Mouse (Mus musculus) Patski (cell line): ENCODE results near the gene Txndc12. TPM values are rescaled to one million over a fixed set of nuclear protein-coding genes. Genes with fewer than 3 reads are reported as not detected.

Experiments
- ATAC-seq: fragments of 100-300 bp; one replicate; pipeline ENCODE4 v1.8.0; 2021
- CTCF ChIA-PET: fragments of 350-600 bp; sonication (Branson Sonifier 250); formaldehyde crosslinking; loops from one replicate; lab custom pipeline; 2022; ENCODE audit warnings: inconsistent platforms; lab: Charles Lee
- POLR2A ChIA-PET: fragments of 350-600 bp; sonication (Branson Sonifier 250); formaldehyde crosslinking; loops from one replicate; lab custom pipeline; 2022; ENCODE audit warnings: antibody characterized with exemption, inconsistent platforms; lab: Charles Lee
- DNase-seq: peaks from one replicate; pipeline ENCODE4 v3.0.0-alpha.2; 2011; ENCODE audit warnings: low read depth, low spot score
- H3K27me3 ChIP-seq: fragments of 371-371 bp; one replicate; pipeline ENCODE4 v1.5.1; 2021
- CTCF ChIP-seq: fragments of 100-300 bp; IDR thresholded peaks from one replicate; pipeline ENCODE4 v1.5.1; 2021
- in situ Hi-C: fragments of 300-500 bp; cut with MboI; formaldehyde crosslinking; loops from 3 replicates; pipeline ENCODE4 v1.11.1; 2018; ENCODE audit warnings: low pct_unique_long_range_greater_than_20kb, mixed read lengths
- polyA plus RNA-seq: library from polyadenylated mRNA; unstranded; gene quantifications from one replicate; pipeline ENCODE4 v1.2.3, GENCODE M21; 2021

The Txndc12 gene
- polyA plus RNA-seq, 1 experiment from 2014 or later = 80.4 TPM

DNA sequence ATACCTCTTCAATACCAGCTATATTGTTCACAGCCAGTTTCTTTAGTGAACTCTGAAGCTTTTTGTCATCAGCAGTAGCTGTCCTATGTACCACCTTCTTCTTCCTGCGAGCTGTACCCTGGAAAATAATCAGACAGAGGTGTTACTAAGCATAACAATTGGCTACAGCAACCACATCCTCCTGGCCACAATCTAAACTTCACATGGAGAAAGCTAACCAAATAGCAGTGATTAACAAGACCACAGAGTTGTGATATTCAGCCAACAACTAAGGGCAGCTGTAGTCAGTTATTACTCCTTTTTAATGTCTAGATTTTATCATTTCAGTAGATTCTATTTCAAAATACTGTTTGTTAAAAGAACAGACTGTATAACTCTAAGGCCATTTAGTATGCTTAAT lies 8.3 kb upstream of the Txndc12 start:
- CTCF ChIA-PET = no interaction called here
- TF ChIP-seq CTCF = no peak
- ATAC-seq (no peak), DNase-seq (no peak)
- H3K27me3 ChIP-seq = no peaks in the 10 kb centered on the region
- in situ Hi-C loops = no loop called here
- POLR2A ChIA-PET = no interaction called here

DNA sequence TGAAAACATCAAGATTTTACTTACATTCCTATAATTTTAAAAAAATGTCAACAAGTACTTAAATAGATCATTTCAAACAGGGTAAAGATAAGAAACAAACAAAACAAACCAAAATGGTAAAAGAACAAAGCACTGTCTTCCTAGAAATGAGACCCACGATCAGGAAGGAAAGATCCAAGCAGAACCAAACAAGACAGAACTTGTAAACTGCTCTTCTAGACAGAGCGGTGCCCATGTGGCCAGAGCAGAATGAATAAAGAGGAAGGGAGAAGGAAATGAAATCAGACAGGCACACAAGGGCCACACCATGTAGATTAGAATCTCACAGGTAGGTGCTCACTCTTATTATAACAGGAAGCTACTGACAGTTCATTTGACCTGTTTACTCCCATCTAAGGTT lies 7.8 kb upstream of the Txndc12 start:
- in situ Hi-C loops = no loop called here
- ATAC-seq (no peak), DNase-seq (no peak)
- no peaks in the 10 kb centered on the region for H3K27me3 ChIP-seq
- CTCF ChIA-PET = no interaction called here
- POLR2A ChIA-PET = no interaction called here
- no peak for TF ChIP-seq CTCF

DNA sequence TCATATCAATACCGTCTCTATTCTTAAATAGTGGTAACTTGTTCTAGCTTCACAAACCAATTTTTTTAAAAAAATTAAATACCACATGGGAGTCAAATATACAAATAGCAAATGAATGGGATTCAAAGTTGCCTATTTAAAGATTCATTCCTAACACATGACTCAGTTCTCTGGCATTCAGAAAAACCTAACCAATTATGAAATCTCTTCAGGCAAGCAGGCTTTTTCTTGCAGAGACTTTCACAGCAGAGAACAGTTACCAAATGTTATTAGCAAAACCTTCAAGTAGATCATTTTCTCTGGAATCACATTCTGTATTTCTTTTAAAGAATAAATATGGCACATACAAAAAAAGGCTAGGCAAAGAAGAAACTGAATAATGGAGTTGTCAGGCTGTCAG lies 3.7 kb upstream of the Txndc12 start:
- H3K27me3 ChIP-seq = no peaks in the 10 kb centered on the region
- in situ Hi-C loops = no loop called here
- DNase-seq = no peak
- no peak for TF ChIP-seq CTCF
- ChIA-PET CTCF (interaction anchor here (0.8 to 1.0 kb wide), 2 partner anchors 24 to 134 kb away, joined by 3 to 4 read pairs; no protein-coding TSS in a partner anchor), POLR2A (no interaction called here)
- no peak for ATAC-seq

DNA sequence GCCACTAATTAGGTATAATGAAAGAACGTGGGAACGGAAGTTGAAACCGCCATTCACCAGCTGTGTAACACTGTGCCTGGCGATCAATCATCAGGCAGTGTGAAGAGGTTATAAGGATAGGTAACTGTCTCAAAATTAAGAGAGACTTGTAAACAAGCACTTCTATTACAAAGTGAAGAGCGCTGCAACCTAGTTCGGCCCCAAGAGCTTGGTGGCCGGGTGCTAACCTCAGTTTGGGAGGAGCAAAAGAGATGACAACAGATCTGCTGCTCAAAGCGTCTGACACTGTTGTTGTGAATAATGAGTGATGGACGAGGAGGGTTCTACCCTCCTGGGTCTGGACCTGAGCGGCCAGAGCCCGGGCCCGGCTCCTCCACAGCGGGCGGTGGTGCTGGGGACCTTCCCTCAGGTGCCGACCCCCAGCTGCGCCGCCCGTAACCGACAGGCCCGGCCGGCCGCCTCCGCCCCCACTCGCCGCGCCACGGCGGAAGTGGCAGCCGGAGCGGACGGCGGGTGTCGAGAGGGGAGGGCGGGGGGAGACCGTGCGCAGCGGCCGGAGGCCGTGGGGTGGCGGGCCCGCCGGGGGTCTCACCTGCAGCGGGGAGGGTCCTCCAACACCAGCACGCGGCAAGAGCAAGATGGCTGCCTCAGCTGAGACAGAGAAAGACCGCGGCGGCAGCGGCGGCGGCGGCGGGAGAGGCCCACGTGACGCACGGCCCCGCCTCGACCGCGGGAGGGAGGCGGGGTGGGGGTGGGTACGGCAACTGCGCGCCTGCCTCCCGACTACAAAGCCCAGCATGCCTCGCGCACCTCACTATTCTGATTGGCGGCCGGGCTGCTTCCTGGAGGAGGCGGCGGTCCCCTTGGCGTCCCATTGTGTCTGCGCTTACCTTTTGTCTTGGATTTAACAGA lies 1.2 kb upstream of the Txndc12 start, which contains the start of gene Btf3l4:
Btf3l4 (minus strand) TSS at position 699 of the 912 bp plus-strand sequence.
- DNase-seq (no peak), ATAC-seq (peak; percentile 83)
- no peaks in the 10 kb centered on the region for H3K27me3 ChIP-seq
- CTCF ChIA-PET = no interaction called here
- in situ Hi-C loops = no loop called here
- TF ChIP-seq CTCF = no peak
- POLR2A ChIA-PET = interaction anchor here (0.6 to 1.4 kb wide), 2 partner anchors 13 to 806 kb away, joined by 3 to 4 read pairs; no protein-coding TSS in a partner anchor

DNA sequence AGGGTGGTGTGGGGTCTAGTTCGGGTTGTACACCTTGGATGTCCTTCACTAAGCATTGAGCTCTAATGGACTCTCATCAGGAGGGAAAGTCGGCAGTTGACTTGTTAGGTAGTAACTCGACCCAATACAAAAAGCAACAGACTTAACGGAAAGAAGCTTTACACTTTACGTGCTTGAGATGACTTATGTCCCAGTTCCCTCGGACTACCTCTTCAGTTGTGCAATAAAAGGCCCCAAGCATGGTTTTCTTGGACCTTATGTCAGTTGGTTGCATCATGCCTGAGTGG lies 630 bp upstream of the Txndc12 start:
- in situ Hi-C loops = no loop called here
- H3K27me3 ChIP-seq = no peaks in the 10 kb centered on the region
- no peak for ATAC-seq
- CTCF ChIA-PET = no interaction called here
- no peak for TF ChIP-seq CTCF
- POLR2A ChIA-PET = interaction anchor here (0.6 to 1.4 kb wide), 3 partner anchors 12 to 807 kb away, joined by 3 to 4 read pairs (median 3); partner anchors contain the start of gene Kti12
- no peak for DNase-seq

DNA sequence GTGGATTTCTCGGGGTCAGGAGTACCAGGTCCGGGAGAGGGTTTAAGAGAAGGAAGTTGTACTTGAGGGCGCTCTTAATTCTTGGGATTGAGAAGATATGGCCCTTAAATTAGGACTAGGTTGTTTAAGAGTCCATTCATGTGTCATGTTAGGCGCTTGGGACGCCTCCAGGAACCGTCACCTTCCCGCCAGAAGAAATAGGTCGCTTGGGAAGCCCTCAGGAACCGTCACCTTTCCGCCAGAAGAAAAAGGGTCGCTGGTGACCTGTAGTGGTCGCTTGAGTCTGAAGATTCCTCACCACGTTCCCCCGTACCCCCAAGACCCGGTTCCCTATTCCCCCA lies 540 bp downstream of the Txndc12 start:
- in situ Hi-C loops = no loop called here
- no peak for DNase-seq
- POLR2A ChIA-PET = interaction anchor here (0.7 to 1.0 kb wide), 2 partner anchors 13 to 60 kb away, joined by 3 read pairs; partner anchors contain the start of gene A730015C16Rik
- no peaks in the 10 kb centered on the region for H3K27me3 ChIP-seq
- no peak for ATAC-seq
- CTCF ChIA-PET = no interaction called here
- no peak for TF ChIP-seq CTCF

DNA sequence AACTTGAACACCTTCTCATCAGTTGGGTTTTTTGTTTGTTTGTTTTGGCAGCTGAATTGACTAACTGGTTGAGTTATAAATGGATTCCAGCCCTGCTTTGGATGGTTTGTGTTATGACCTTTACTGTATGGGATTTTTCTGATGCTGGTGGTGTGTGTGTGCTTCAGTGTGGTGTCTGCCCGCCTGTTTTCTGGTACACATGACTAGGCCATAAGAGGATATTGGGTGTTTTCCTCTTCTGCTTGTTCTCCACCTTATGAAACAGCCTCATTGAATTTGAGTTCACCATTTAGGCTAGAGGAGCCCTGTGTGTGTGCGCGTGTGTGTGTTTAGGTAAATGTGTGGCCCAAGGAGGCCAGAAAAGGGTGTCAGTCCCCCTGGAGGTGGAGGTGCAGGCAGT lies 1.1 kb downstream of the Txndc12 start:
- ATAC-seq (no peak), DNase-seq (no peak)
- TF ChIP-seq CTCF = no peak
- in situ Hi-C loops = no loop called here
- ChIA-PET CTCF (no interaction called here), POLR2A (interaction anchor here (1.0 kb wide), 1 partner anchor 13 kb away, joined by 3 read pairs; the partner anchor contains the start of gene A730015C16Rik)
- H3K27me3 ChIP-seq = no peaks in the 10 kb centered on the region

DNA sequence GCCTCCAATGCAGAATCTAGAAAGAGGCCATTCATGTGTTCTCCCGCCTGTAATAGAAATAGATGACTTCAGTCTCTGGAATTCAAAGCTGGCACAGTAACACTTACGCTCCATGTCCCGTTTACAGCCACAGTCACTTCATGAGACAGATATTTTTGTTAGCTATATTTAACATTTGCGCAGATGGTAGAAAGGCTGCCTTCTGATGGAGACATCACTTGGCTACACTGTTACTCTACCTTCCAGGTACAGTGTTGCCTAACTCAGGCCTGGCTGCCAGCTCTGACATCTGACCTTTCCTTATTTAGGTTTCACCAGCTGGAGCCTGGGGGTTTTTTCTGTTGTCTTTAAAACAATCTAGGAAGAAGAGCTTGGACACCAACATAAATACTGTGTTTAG lies 3.6 kb downstream of the Txndc12 start:
- DNase-seq (no peak), ATAC-seq (no peak)
- in situ Hi-C loops = no loop called here
- CTCF ChIA-PET = interaction anchor here (1.5 kb wide), 1 partner anchor 10 kb away, joined by 3 read pairs; the partner anchor contains the start of genes A730015C16Rik and Kti12
- POLR2A ChIA-PET = interaction anchor here (0.9 kb wide), 1 partner anchor 9 kb away, joined by 4 read pairs; no protein-coding TSS in a partner anchor
- no peaks in the 10 kb centered on the region for H3K27me3 ChIP-seq
- no peak for TF ChIP-seq CTCF

DNA sequence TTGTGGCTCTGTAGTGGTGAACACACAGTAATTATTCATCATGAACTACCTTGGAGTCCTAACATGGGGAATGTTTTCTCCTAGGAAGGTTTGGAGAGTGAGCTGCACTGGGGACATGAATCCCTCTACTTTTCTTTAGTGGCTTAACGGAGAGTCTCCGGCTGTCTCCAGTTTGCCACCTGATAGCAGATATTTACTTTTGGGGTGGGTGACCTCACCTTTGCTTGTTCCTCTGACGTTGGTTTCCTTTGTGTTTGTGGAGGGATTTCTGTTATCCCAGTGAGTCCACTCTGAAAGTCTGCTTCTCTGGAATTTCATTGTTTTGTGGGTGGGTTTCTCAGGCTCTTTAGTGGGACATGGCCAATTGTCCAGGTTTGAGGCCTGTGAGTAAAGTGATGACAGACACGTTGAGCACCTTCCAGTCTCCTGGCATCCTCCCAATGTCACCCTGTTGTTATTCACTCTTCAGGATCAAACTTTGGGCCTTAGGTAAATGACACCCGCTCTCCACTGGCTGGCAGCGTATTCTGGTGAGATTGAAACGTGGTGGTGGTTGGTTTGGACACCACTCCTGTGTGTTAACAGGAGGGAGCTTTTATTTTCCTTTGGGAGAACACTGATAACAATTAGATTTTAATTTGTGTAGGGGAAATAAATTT lies 7.6 kb downstream of the Txndc12 start:
- CTCF ChIA-PET = no interaction called here
- in situ Hi-C loops = no loop called here
- POLR2A ChIA-PET = no interaction called here

DNA sequence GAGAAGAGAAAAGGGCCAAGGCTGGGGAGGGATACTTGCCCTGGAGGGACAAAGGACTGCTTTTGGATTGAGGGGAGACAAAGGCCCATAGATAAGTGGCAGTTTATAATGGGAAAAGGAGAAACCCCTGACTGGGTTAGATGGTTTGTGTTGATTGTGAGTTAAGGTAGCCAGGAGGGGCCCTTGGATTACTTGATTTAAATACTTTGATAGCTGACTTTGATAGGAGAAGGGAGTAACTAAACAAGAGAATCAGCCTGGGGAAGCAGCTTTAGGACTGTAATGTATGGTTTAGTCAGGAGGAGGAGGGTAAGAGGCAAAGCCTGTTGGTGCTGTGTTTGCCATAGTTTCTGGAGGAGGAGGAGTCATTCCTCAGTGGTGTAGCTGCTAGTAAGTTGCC lies 8.9 kb downstream of the Txndc12 start:
- ATAC-seq = no peak
- in situ Hi-C loops = no loop called here
- CTCF ChIA-PET = no interaction called here
- no peak for TF ChIP-seq CTCF
- no peaks in the 10 kb centered on the region for H3K27me3 ChIP-seq
- POLR2A ChIA-PET = no interaction called here
- no peak for DNase-seq

More for the DNA sequence above, 7.6 kb downstream of the Txndc12 start:
- ATAC-seq = no peak
- no peaks in the 10 kb centered on the region for H3K27me3 ChIP-seq
- no peak for TF ChIP-seq CTCF
- no peak for DNase-seq
